Mouse (Mus musculus) T-helper 2 cell (primary cell): ENCODE results near the gene Vps41.

Experiments used
- in situ Hi-C: fragments of 300-600 bp; cut with MboI, MseI; formaldehyde crosslinking; loops from one replicate; pipeline ENCODE4 v1.15.1; 2025; ENCODE audit warnings: high pct_unique_total_duplicates

Vps41 gene

GRCm38 (mm10) chr13:18868030-18868490 lies 151.0 kb downstream of the Vps41 start:
- in situ Hi-C loops, result no loop called here

- in situ Hi-C loops, result no loop called here
These were observed 151.7 kb downstream of the Vps41 start for GRCm38 (mm10) chr13:18868825-18869224.

- in situ Hi-C loops, result no loop called here
These were observed 158.2 kb downstream of the Vps41 start for GRCm38 (mm10) chr13:18875321-18875720.

GRCm38 (mm10) chr13:18892910-18893309 lies 175.8 kb downstream of the Vps41 start:
- in situ Hi-C loops, result no loop called here

GRCm38 (mm10) chr13:18896789-18897188 lies 179.7 kb downstream of the Vps41 start:
- in situ Hi-C loops, result no loop called here

- in situ Hi-C loops, result no loop called here
These were observed 186.5 kb downstream of the Vps41 start for GRCm38 (mm10) chr13:18903623-18904022.

- in situ Hi-C loops, result no loop called here
These were observed 197.7 kb downstream of the Vps41 start for GRCm38 (mm10) chr13:18914774-18915173.
